Mouse (Mus musculus): Measurements from ENCODE around the gene Lrrn3.

Gene Lrrn3

GRCm38 (mm10) chr12:41436206-41436985, 49.8 kb downstream of the Lrrn3 start:
- DNase-seq (ENCODE audit: inconsistent ontology term) = no peak

GRCm38 (mm10) chr12:41428806-41429205, 57.4 kb downstream of the Lrrn3 start:
- no peak for DNase-seq (ENCODE audit: inconsistent ontology term)

GRCm38 (mm10) chr12:41427464-41427863, 58.8 kb downstream of the Lrrn3 start:
- DNase-seq (ENCODE audit: inconsistent ontology term) = peak; percentile 12

GRCm38 (mm10) chr12:41425101-41425679, 61.0 kb downstream of the Lrrn3 start:
- DNase-seq (ENCODE audit: inconsistent ontology term) = peak; percentile 87

GRCm38 (mm10) chr12:41417961-41418360, 68.3 kb downstream of the Lrrn3 start:
- no peak for DNase-seq (ENCODE audit: inconsistent ontology term)

- no peak for DNase-seq (ENCODE audit: inconsistent ontology term)
Measured at GRCm38 (mm10) chr12:41417099-41417498, 69.1 kb downstream of the Lrrn3 start.

GRCm38 (mm10) chr12:41416635-41417034, 69.6 kb downstream of the Lrrn3 start:
- DNase-seq (ENCODE audit: inconsistent ontology term) = no peak

- no peak for DNase-seq (ENCODE audit: inconsistent ontology term)
Measured at GRCm38 (mm10) chr12:41409431-41409830, 76.8 kb downstream of the Lrrn3 start.

GRCm38 (mm10) chr12:41401923-41402322, 84.3 kb downstream of the Lrrn3 start:
- no peak for DNase-seq (ENCODE audit: inconsistent ontology term)
